Mouse (Mus musculus) forebrain, postnatal 0 days (tissue): ENCODE data around the gene Sec16b. TPM values are rescaled to one million over a fixed set of nuclear protein-coding genes. Genes with fewer than 3 reads are reported as not detected.

Experiments
- ATAC-seq: fragments of 200-750 bp; cut with Nextera tagmentation; 2 replicates; pipeline ENCODE4 v1.8.0; 2017; ENCODE audit warnings: mild to moderate bottlenecking, moderate library complexity
- DNase-seq: peaks from one replicate; pipeline ENCODE4 v3.0.0-alpha.2; 2015
- H3K27ac ChIP-seq: fragments of 300-500 bp; sonication (generic); 2 replicates; pipeline ENCODE4 v1.5.1; 2014; ENCODE audit warnings: low read depth, mild to moderate bottlenecking, antibody characterized with exemption, low read length, moderate library complexity, mixed read lengths
- H3K27me3 ChIP-seq: fragments of 300-500 bp; sonication (generic); 2 replicates; pipeline ENCODE4 v1.6.1; 2014; ENCODE audit warnings: mild to moderate bottlenecking, low read length, mixed read lengths; ENCODE audit not compliant: insufficient read depth
- H3K36me3 ChIP-seq: fragments of 300-500 bp; sonication (generic); 2 replicates; pipeline ENCODE4 v1.6.1; 2014; ENCODE audit warnings: mild to moderate bottlenecking, moderate library complexity; ENCODE audit not compliant: insufficient read depth
- H3K4me1 ChIP-seq: fragments of 300-500 bp; sonication (generic); 2 replicates; pipeline ENCODE4 v1.6.1; 2014; ENCODE audit warnings: antibody characterized with exemption; ENCODE audit not compliant: insufficient read depth
- H3K4me2 ChIP-seq: fragments of 300-500 bp; sonication (generic); 2 replicates; pipeline ENCODE4 v1.6.1; 2014; ENCODE audit warnings: low read depth, mild to moderate bottlenecking, moderate library complexity
- H3K4me3 ChIP-seq: fragments of 300-500 bp; sonication (generic); 2 replicates; pipeline ENCODE4 v1.5.1; 2014; ENCODE audit warnings: low read depth, low read length, mixed read lengths
- H3K9ac ChIP-seq: fragments of 300-500 bp; sonication (generic); 2 replicates; pipeline ENCODE4 v1.6.1; 2014; ENCODE audit warnings: mild to moderate bottlenecking
- H3K9me3 ChIP-seq: fragments of 300-500 bp; sonication (generic); 2 replicates; pipeline ENCODE4 v1.6.1; 2016; ENCODE audit warnings: low read length
- CTCF ChIP-seq: sonication (generic); IDR thresholded peaks from 2 replicates; pipeline ENCODE4 v1.5.1; 2016; ENCODE audit warnings: antibody characterized with exemption, control low read depth, low read depth
- WGBS: fragments of 180-500 bp; shearing (Covaris S2); extraction: QIAGEN DNeasy Blood & Tissue Kit; methylation state at CpG from one replicate; pipeline ENCODE4 v1.1.7; 2014; 5-methylcytosine and 5-hydroxymethylcytosine counted together
- polyA plus RNA-seq: library from polyadenylated mRNA; unstranded; fragments of >200 nt; fragmentation: Nextera tagmentation; extraction: Ambion mirVana; gene quantifications from 2 replicates; pipeline ENCODE4 v1.2.1, GENCODE M21; 2015
- total RNA-seq: library from RNA; depleted of rRNA; stranded (reverse); fragments of >200 nt; gene quantifications from 2 replicates; pipeline ENCODE4 v1.2.3, GENCODE M21; 2014; rRNA removed

Gene Sec16b
- total and polyA plus RNA-seq, 2 experiments from 2014 or later, result 0.23 to 0.33 TPM

- no peak overlapping the region for H3K9ac ChIP-seq
- H3K27me3 ChIP-seq, result no peaks in the 10 kb centered on the region
- TF ChIP-seq CTCF, result no peak
- ATAC-seq, result no peak
- no peak overlapping the region for H3K4me3 ChIP-seq
- no peaks in the 10 kb centered on the region for H3K9me3 ChIP-seq
- H3K4me2 ChIP-seq, result no peak overlapping the region
- no peak overlapping the region for H3K27ac ChIP-seq
- no peaks in the 10 kb centered on the region for H3K36me3 ChIP-seq
- 82% methylated on average over 3 of the region's 3 CpGs for WGBS
- no peaks in the 10 kb centered on the region for H3K4me1 ChIP-seq
- no peak for DNase-seq
Measured at GRCm38 (mm10) chr1:157575316-157575715, 68.8 kb downstream of the Sec16b start.

DNA sequence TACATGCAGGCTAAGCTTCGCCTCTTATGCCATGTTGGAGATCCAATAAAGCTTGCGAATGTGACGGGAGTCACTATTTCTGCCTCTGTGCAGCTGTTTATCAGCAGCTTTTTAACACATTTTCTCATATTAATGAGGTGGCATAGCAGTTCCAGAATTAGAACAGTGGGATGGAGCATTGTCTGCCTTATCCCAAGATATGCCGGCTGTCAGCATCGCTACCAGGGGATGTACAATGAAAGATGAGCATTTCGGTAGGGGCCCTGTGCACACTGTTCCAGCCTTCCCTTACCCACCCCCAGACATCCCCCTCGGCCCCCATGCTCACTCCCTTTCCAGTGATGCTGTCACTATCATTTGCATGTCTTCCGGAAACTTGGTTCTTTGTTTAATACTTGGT, 71.8 kb downstream of the Sec16b start:
- H3K9ac ChIP-seq, result no peak overlapping the region
- TF ChIP-seq CTCF, result no peak
- no peaks in the 10 kb centered on the region for H3K27me3 ChIP-seq
- H3K4me1 ChIP-seq, result no peaks in the 10 kb centered on the region
- H3K4me3 ChIP-seq, result no peak overlapping the region
- DNase-seq, result no peak
- ATAC-seq, result peak; percentile 91
- H3K4me2 ChIP-seq, result no peak overlapping the region
- H3K36me3 ChIP-seq, result no peaks in the 10 kb centered on the region
- WGBS, result 72% methylated on average over 8 of the region's 8 CpGs
- H3K27ac ChIP-seq, result peak overlapping the region; percentile 59
- no peaks in the 10 kb centered on the region for H3K9me3 ChIP-seq

GRCm38 (mm10) chr1:157586556-157586955, 80.0 kb downstream of the Sec16b start:
- Histone ChIP-seq H3K4me1 (no peaks in the 10 kb centered on the region), H3K4me2 (no peak overlapping the region), H3K27ac (no peak overlapping the region), H3K9me3 (no peaks in the 10 kb centered on the region), H3K9ac (no peak overlapping the region), H3K4me3 (no peak overlapping the region), H3K27me3 (no peaks in the 10 kb centered on the region), H3K36me3 (no peaks in the 10 kb centered on the region)
- DNase-seq, result no peak
- WGBS, result 69% methylated on average over 5 of the region's 5 CpGs
- no peak for TF ChIP-seq CTCF
- no peak for ATAC-seq

GRCm38 (mm10) chr1:157592039-157592438, 85.5 kb downstream of the Sec16b start:
- no peak overlapping the region for H3K4me2 ChIP-seq
- no peaks in the 10 kb centered on the region for H3K4me1 ChIP-seq
- ATAC-seq (no peak; the same call in 1 of the 2 replicates), DNase-seq (no peak)
- 38% methylated on average over 2 of the region's 2 CpGs for WGBS
- no peak overlapping the region for H3K9ac ChIP-seq
- H3K36me3 ChIP-seq, result no peaks in the 10 kb centered on the region
- no peak for TF ChIP-seq CTCF
- no peak overlapping the region for H3K4me3 ChIP-seq
- H3K27ac ChIP-seq, result no peak overlapping the region
- no peaks in the 10 kb centered on the region for H3K27me3 ChIP-seq
- no peaks in the 10 kb centered on the region for H3K9me3 ChIP-seq

DNA sequence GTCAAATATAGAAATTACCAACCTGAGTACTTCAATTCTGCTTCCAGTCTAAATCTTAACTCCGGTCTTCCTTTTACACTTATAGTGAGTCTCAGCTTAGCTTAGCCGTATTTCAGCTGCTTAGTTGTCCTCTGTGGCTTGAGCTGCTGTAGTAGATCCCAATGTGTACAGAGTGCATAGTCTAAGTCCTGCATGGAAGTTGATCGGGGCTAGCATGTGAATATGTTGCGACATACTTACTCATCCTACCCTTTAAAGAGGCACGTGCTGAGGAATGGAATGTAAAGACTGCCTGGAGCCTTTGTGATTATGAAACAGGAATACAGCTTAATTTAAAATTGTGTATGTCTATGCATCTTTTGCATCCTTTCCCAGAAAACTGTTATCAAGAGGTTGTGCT, 88.0 kb downstream of the Sec16b start:
- Histone ChIP-seq H3K27me3 (no peaks in the 10 kb centered on the region), H3K4me2 (no peak overlapping the region), H3K9me3 (no peaks in the 10 kb centered on the region), H3K9ac (no peak overlapping the region), H3K4me3 (no peak overlapping the region), H3K27ac (no peak overlapping the region), H3K36me3 (no peaks in the 10 kb centered on the region), H3K4me1 (no peaks in the 10 kb centered on the region)
- WGBS, result 84% methylated on average over 5 of the region's 5 CpGs
- TF ChIP-seq CTCF, result no peak
- ATAC-seq (no peak), DNase-seq (no peak)

- 45% methylated on average over 9 of the region's 9 CpGs for WGBS
- H3K9ac ChIP-seq, result no peak overlapping the region
- no peaks in the 10 kb centered on the region for H3K4me1 ChIP-seq
- H3K4me3 ChIP-seq, result no peak overlapping the region
- DNase-seq (no peak), ATAC-seq (no peak)
- H3K36me3 ChIP-seq, result no peaks in the 10 kb centered on the region
- no peaks in the 10 kb centered on the region for H3K27me3 ChIP-seq
- no peak overlapping the region for H3K4me2 ChIP-seq
- no peaks in the 10 kb centered on the region for H3K9me3 ChIP-seq
- no peak overlapping the region for H3K27ac ChIP-seq
- no peak for TF ChIP-seq CTCF
Measured at GRCm38 (mm10) chr1:157595165-157595564, 88.6 kb downstream of the Sec16b start.

DNA sequence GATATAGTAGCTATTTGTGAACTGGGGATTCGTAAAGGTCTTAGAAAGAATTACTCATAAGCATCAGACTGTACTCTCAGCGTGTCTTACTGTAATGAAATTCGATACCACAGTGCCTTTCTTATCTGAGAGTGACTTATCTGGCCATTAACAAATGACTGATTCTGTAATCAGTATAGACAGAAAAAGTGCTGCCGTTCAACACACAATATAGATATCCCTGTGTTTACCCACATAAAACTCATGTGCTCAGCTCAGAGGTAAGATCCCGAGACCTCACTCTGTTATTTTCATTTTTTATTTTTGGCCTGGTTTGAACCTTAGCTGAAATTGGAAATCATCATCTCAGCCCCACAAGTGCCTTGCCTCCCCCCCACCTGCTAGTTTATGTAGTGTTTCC, 98.0 kb downstream of the Sec16b start:
- no peaks in the 10 kb centered on the region for H3K9me3 ChIP-seq
- DNase-seq (no peak), ATAC-seq (no peak)
- H3K4me2 ChIP-seq, result no peak overlapping the region
- no peak overlapping the region for H3K9ac ChIP-seq
- H3K36me3 ChIP-seq, result no peaks in the 10 kb centered on the region
- no peak overlapping the region for H3K4me3 ChIP-seq
- no peaks in the 10 kb centered on the region for H3K27me3 ChIP-seq
- no peak overlapping the region for H3K27ac ChIP-seq
- no peak for TF ChIP-seq CTCF
- no peaks in the 10 kb centered on the region for H3K4me1 ChIP-seq
- 73% methylated on average over 5 of the region's 5 CpGs for WGBS

Other genes with a start within 250 kb of the Sec16b start
- 33.6 and 42.1 TPM in 2 replicates for gene Rasal2, start 94.1 kb upstream of the Sec16b start, total RNA-seq
- gene Rasal2, start 94.1 kb upstream of the Sec16b start, polyA plus RNA-seq, result 18.3 and 26.3 TPM in 2 replicates
- 9.4 and 12.8 TPM in 2 replicates for gene Cryzl2, start 48.2 kb upstream of the Sec16b start, total RNA-seq
- gene Cryzl2, start 48.2 kb upstream of the Sec16b start, polyA plus RNA-seq, result 5.6 and 6.9 TPM in 2 replicates